Mouse (Mus musculus): Measurements from ENCODE around the gene Slc6a18. TPM values are rescaled to one million over a fixed set of nuclear protein-coding genes. Genes with fewer than 3 reads are reported as not detected.
"Not testable (repeated sequence)": the region's sequence is repeated elsewhere in the genome, so short reads cannot be mapped to it uniquely, and the experiment has no call there.

The Slc6a18 gene
- polyA plus RNA-seq, 1 experiment from 2014 or later, result not detected

GRCm38 (mm10) chr13:73711221-73711620, 33.4 kb upstream of the Slc6a18 start:
- WGBS, result 95% methylated on average over 5 of the region's 5 CpGs

DNA sequence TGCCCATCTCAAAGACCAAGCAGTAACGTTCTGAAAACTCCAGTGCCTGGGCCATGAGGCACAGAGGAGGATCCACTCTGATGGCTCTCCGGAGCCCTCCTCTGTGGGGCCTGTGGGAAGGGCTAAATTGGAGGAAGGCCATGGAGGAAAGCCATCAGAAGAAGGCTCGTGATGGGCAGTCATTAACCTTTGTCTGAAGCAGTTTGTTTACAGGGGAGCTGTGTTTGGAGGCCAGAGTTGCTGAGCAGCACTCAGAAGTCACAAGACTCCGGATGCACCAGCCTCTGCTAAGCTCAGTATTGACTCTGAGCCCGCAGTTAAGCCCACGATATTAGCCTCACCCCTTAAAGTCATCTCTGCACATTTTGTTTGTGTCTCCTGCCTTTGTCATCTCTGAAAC, 31.7 kb upstream of the Slc6a18 start:
- Histone ChIP-seq H3K4me2 (ENCODE audit: low read depth) (no peak overlapping the region), H3K36me3 (ENCODE audit: control insufficient read depth, insufficient read depth, low read length) (no peaks in the 10 kb centered on the region), H3K9me3 (ENCODE audit: control insufficient read depth, low read length) (no peaks in the 10 kb centered on the region), H3K4me3 (ENCODE audit: low read depth, low read length) (no peak overlapping the region), H3K27ac (ENCODE audit: low read depth, low read length) (no peak overlapping the region), H3K9ac (ENCODE audit: low read length) (no peak overlapping the region), H3K27me3 (ENCODE audit: control insufficient read depth, insufficient read depth, low read length) (no peaks in the 10 kb centered on the region), H3K4me1 (ENCODE audit: control insufficient read depth, insufficient read depth, low read length) (no peaks in the 10 kb centered on the region)
- ATAC-seq (ENCODE audit: insufficient read depth, low FRiP score, low TSS enrichment) (no peak), DNase-seq (ENCODE audit: low spot score) (no peak)
- WGBS, result 70% methylated on average over 6 of the region's 6 CpGs

More at GRCm38 (mm10) chr13:73711221-73711620, 33.4 kb upstream of the Slc6a18 start:
- Histone ChIP-seq H3K36me3 (ENCODE audit: control insufficient read depth, insufficient read depth, low read length) (no peaks in the 10 kb centered on the region), H3K4me3 (ENCODE audit: low read depth, low read length) (no peak overlapping the region), H3K4me1 (ENCODE audit: control insufficient read depth, insufficient read depth, low read length) (no peaks in the 10 kb centered on the region), H3K4me2 (ENCODE audit: low read depth) (no peak overlapping the region), H3K9me3 (ENCODE audit: control insufficient read depth, low read length) (no peaks in the 10 kb centered on the region), H3K9ac (ENCODE audit: low read length) (no peak overlapping the region), H3K27me3 (ENCODE audit: control insufficient read depth, insufficient read depth, low read length) (no peaks in the 10 kb centered on the region), H3K27ac (ENCODE audit: low read depth, low read length) (no peak overlapping the region)
- DNase-seq (ENCODE audit: low spot score), result no peak
- ATAC-seq (ENCODE audit: insufficient read depth, low FRiP score, low TSS enrichment), result no peak

DNA sequence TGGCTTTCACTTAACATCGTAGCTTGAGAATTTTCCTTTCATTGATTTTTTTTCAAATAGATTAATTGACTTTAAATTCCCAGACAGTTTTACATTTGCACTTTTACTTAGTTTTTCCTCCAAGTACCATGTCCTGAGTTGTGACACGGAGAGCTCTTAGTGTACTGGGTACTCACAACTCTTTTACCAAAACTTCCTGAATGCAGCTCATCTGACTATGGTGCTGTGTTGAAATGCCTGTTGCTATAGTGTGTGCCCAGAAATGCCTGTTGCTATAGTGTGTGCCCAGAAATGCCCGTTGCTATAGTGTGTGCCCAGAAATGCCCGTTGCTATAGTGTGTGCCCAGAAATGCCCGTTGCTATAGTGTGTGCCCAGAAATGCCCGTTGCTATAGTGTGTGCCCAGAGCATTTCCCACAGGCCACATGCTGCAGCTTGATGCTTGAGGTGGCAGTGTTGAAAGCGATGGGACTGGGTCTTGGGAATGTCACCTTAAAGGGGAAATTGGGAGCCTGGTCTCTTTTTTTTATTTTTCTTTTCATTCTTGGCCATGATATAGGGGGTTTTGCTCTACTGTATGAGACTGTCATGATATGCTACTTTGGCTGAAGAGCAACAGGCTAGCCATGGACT, 27.0 kb upstream of the Slc6a18 start, which contains the start of gene Slc6a19:
Gene Slc6a19, minus strand, starts transcription at position 172 of the 632 bp plus-strand sequence.
- H3K4me2 ChIP-seq (ENCODE audit: low read depth), result no peak within 1 kb of the TSS
- no peak within 1 kb of the TSS for H3K27ac ChIP-seq (ENCODE audit: low read depth, low read length)
- H3K36me3 ChIP-seq (ENCODE audit: control insufficient read depth, insufficient read depth, low read length), result no peaks in the 10 kb centered on the region
- no peaks in the 10 kb centered on the region for H3K9me3 ChIP-seq (ENCODE audit: control insufficient read depth, low read length)
- 79% methylated on average over 7 of the region's 7 CpGs for WGBS
- ATAC-seq (ENCODE audit: insufficient read depth, low FRiP score, low TSS enrichment) (no peak), DNase-seq (ENCODE audit: low spot score) (no peak)
- no peak within 1 kb of the TSS for H3K9ac ChIP-seq (ENCODE audit: low read length)
- no peaks in the 10 kb centered on the region for H3K27me3 ChIP-seq (ENCODE audit: control insufficient read depth, insufficient read depth, low read length)
- no peak within 1 kb of the TSS for H3K4me3 ChIP-seq (ENCODE audit: low read depth, low read length)
- H3K4me1 ChIP-seq (ENCODE audit: control insufficient read depth, insufficient read depth, low read length), result no peaks in the 10 kb centered on the region

DNA sequence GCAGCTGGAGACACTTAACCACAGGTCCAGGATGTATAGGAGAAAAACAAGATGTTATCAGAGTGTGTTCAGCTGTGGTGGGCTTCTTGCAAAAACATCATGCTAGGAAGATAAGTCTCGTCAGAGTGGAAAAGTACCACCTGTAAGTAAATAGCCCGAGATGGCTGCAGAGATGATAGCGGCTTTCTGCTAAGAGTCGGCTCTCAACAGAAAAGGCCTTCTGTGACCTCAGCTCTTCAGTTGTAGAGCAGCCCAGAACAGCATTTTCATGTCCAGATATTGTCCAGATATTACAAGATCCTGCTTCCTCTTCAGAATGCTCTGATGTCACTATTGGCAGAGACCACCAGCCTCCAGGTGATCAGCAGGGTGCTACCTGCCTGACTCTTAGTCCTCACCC, 25.7 kb upstream of the Slc6a18 start:
- H3K4me2 ChIP-seq (ENCODE audit: low read depth); DNase-seq (ENCODE audit: low spot score); H3K9me3 ChIP-seq (ENCODE audit: control insufficient read depth, low read length); H3K27me3 ChIP-seq (ENCODE audit: control insufficient read depth, insufficient read depth, low read length); H3K36me3 ChIP-seq (ENCODE audit: control insufficient read depth, insufficient read depth, low read length); ATAC-seq (ENCODE audit: insufficient read depth, low FRiP score, low TSS enrichment); H3K9ac ChIP-seq (ENCODE audit: low read length); H3K4me3 ChIP-seq (ENCODE audit: low read depth, low read length); H3K27ac ChIP-seq (ENCODE audit: low read depth, low read length); H3K4me1 ChIP-seq (ENCODE audit: control insufficient read depth, insufficient read depth, low read length): not testable (repeated sequence)
- 76% methylated on average over 4 of the region's 4 CpGs for WGBS

GRCm38 (mm10) chr13:73702776-73703175, 25.0 kb upstream of the Slc6a18 start:
- no peak overlapping the region for H3K27ac ChIP-seq (ENCODE audit: low read depth, low read length)
- H3K4me2 ChIP-seq (ENCODE audit: low read depth), result no peak overlapping the region
- WGBS, result 86% methylated on average over 4 of the region's 4 CpGs
- ATAC-seq (ENCODE audit: insufficient read depth, low FRiP score, low TSS enrichment) (no peak), DNase-seq (ENCODE audit: low spot score) (no peak)
- no peak overlapping the region for H3K4me3 ChIP-seq (ENCODE audit: low read depth, low read length)
- no peaks in the 10 kb centered on the region for H3K27me3 ChIP-seq (ENCODE audit: control insufficient read depth, insufficient read depth, low read length)
- no peaks in the 10 kb centered on the region for H3K9me3 ChIP-seq (ENCODE audit: control insufficient read depth, low read length)
- H3K36me3 ChIP-seq (ENCODE audit: control insufficient read depth, insufficient read depth, low read length), result no peaks in the 10 kb centered on the region
- H3K4me1 ChIP-seq (ENCODE audit: control insufficient read depth, insufficient read depth, low read length), result no peaks in the 10 kb centered on the region
- no peak overlapping the region for H3K9ac ChIP-seq (ENCODE audit: low read length)

DNA sequence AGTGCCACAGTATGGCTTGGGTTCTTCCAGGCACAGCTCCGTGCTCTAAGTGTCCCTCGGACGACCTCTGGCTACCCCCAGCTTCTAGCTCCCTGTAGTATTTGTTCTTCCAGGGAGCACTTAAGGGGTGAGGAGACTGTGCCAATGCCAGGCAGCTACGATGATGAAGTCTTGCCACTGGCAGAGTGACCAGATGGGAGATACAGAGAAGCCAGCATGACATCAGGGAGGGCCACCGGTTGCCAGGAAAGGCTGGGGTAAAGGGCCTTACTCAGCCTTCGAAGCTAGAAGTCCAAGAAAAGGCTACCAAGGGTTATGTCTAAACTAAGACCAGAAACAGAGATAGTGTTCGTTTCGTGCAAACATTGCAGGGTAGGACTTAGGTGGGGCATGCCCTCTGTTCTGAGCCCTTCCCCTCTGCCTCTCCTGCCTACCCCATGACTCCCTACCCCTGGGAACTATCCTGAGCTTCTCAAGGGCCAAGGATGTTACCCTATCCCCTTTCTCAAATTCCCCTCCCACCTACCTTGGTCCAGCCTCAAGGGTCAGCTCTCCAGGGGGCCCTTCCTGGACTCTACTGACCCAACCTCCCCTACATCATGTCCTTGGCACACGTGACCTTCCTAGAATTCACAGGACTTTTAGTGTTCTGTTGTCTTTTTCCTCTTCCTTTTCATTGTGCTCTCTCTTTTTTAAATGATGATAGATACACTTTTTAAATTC, 23.5 kb upstream of the Slc6a18 start:
- ATAC-seq (ENCODE audit: insufficient read depth, low FRiP score, low TSS enrichment), result no peak
- WGBS, result 83% methylated on average over 9 of the region's 9 CpGs

GRCm38 (mm10) chr13:73700554-73700953, 22.7 kb upstream of the Slc6a18 start:
- DNase-seq (ENCODE audit: low spot score), result no peak
- Histone ChIP-seq H3K9ac (ENCODE audit: low read length) (no peak overlapping the region), H3K4me1 (ENCODE audit: control insufficient read depth, insufficient read depth, low read length) (no peaks in the 10 kb centered on the region), H3K4me3 (ENCODE audit: low read depth, low read length) (no peak overlapping the region), H3K9me3 (ENCODE audit: control insufficient read depth, low read length) (no peaks in the 10 kb centered on the region), H3K27ac (ENCODE audit: low read depth, low read length) (no peak overlapping the region), H3K4me2 (ENCODE audit: low read depth) (no peak overlapping the region), H3K36me3 (ENCODE audit: control insufficient read depth, insufficient read depth, low read length) (no peaks in the 10 kb centered on the region), H3K27me3 (ENCODE audit: control insufficient read depth, insufficient read depth, low read length) (no peaks in the 10 kb centered on the region)
- ATAC-seq (ENCODE audit: insufficient read depth, low FRiP score, low TSS enrichment), result no peak
- 89% methylated on average over 12 of the region's 12 CpGs for WGBS

More for the DNA sequence above, 23.5 kb upstream of the Slc6a18 start:
- H3K27ac ChIP-seq (ENCODE audit: low read depth, low read length), result no peak overlapping the region
- no peak overlapping the region for H3K9ac ChIP-seq (ENCODE audit: low read length)
- no peak for DNase-seq (ENCODE audit: low spot score)
- H3K4me1 ChIP-seq (ENCODE audit: control insufficient read depth, insufficient read depth, low read length), result no peaks in the 10 kb centered on the region
- H3K9me3 ChIP-seq (ENCODE audit: control insufficient read depth, low read length), result no peaks in the 10 kb centered on the region
- no peak overlapping the region for H3K4me2 ChIP-seq (ENCODE audit: low read depth)
- H3K36me3 ChIP-seq (ENCODE audit: control insufficient read depth, insufficient read depth, low read length), result no peaks in the 10 kb centered on the region
- H3K4me3 ChIP-seq (ENCODE audit: low read depth, low read length), result no peak overlapping the region
- no peaks in the 10 kb centered on the region for H3K27me3 ChIP-seq (ENCODE audit: control insufficient read depth, insufficient read depth, low read length)

DNA sequence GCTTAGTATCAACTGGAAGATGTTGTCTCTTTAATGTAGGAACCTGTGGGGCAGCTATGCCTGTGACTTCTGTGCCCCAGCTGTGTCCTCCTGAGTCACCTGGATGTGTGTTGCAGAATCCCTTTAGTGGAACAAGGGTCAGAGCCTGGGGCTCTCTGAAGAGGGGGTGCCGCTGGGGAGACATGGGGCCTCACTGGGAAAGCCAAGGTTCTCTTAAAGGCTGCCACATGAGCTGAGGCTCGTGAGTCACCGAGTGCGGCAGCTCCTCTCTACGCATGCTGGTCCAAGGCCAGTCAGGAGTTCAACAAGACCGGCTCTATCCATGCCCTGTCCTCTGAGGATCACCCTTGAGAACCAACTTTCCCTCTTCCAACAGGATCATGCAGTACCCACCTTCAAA, 21.9 kb upstream of the Slc6a18 start:
- Histone ChIP-seq H3K36me3 (ENCODE audit: control insufficient read depth, insufficient read depth, low read length) (no peaks in the 10 kb centered on the region), H3K9ac (ENCODE audit: low read length) (no peak overlapping the region), H3K9me3 (ENCODE audit: control insufficient read depth, low read length) (no peaks in the 10 kb centered on the region), H3K27me3 (ENCODE audit: control insufficient read depth, insufficient read depth, low read length) (no peaks in the 10 kb centered on the region), H3K4me3 (ENCODE audit: low read depth, low read length) (no peak overlapping the region), H3K4me2 (ENCODE audit: low read depth) (no peak overlapping the region), H3K4me1 (ENCODE audit: control insufficient read depth, insufficient read depth, low read length) (no peaks in the 10 kb centered on the region), H3K27ac (ENCODE audit: low read depth, low read length) (no peak overlapping the region)
- 91% methylated on average over 6 of the region's 6 CpGs for WGBS
- DNase-seq (ENCODE audit: low spot score) (no peak), ATAC-seq (ENCODE audit: insufficient read depth, low FRiP score, low TSS enrichment) (no peak)

DNA sequence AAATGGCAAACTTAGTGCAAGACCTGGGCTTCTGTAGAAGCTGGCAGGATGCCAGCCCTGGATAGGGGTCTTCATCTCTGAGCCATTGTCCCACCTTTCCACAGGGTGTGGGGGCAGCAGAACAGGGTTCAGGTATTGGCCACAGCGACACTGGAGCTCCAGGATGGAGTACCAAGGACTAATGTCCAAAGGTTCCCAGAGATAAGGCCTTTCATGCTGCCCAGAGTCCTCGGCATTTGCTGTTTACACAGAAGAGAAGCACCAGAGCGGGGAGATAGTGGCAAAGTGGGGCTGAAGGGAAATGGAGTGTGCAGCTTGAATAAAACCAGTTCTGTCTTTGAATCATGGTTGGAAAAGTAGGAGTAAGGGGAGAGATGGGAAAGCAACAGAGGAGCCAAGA, 18.7 kb upstream of the Slc6a18 start:
- DNase-seq (ENCODE audit: low spot score) (no peak), ATAC-seq (ENCODE audit: insufficient read depth, low FRiP score, low TSS enrichment) (no peak)
- Histone ChIP-seq H3K4me1 (ENCODE audit: control insufficient read depth, insufficient read depth, low read length) (no peaks in the 10 kb centered on the region), H3K36me3 (ENCODE audit: control insufficient read depth, insufficient read depth, low read length) (no peaks in the 10 kb centered on the region), H3K9ac (ENCODE audit: low read length) (no peak overlapping the region), H3K27me3 (ENCODE audit: control insufficient read depth, insufficient read depth, low read length) (no peaks in the 10 kb centered on the region), H3K4me3 (ENCODE audit: low read depth, low read length) (no peak overlapping the region), H3K27ac (ENCODE audit: low read depth, low read length) (no peak overlapping the region), H3K4me2 (ENCODE audit: low read depth) (no peak overlapping the region), H3K9me3 (ENCODE audit: control insufficient read depth, low read length) (no peaks in the 10 kb centered on the region)
- 72% methylated on average over 3 of the region's 3 CpGs for WGBS
